Mouse (Mus musculus) olfactory bulb, adult 2 months (tissue): ENCODE results near the gene Hspa12b.

Experiments used
- CTCF ChIP-seq: fragments of 200-500 bp; IDR thresholded peaks from 2 replicates; pipeline ENCODE4 v1.5.1; 2012; ENCODE audit warnings: low read depth, mild to moderate bottlenecking, low read length, moderate library complexity; ENCODE audit not compliant: insufficient read depth
- POLR2A ChIP-seq: fragments of 200-500 bp; IDR thresholded peaks from 2 replicates; pipeline ENCODE4 v1.6.1; 2012; ENCODE audit warnings: mild to moderate bottlenecking, low read depth, low read length, moderate library complexity; ENCODE audit not compliant: insufficient read depth

- TF ChIP-seq POLR2A: no peak
- TF ChIP-seq CTCF: no peak
These were observed 63.4 kb downstream of the Hspa12b start for GRCm38 (mm10) chr2:131190344-131191004.
